Mouse (Mus musculus) ZHBTc4 (cell line): Measurements from ENCODE around the gene Astn1.

Experiments
- DNase-seq: peaks from one replicate; pipeline ENCODE4 v3.0.0-alpha.2; 2011; ENCODE audit warnings: low read depth, low spot score

Astn1 gene

DNA sequence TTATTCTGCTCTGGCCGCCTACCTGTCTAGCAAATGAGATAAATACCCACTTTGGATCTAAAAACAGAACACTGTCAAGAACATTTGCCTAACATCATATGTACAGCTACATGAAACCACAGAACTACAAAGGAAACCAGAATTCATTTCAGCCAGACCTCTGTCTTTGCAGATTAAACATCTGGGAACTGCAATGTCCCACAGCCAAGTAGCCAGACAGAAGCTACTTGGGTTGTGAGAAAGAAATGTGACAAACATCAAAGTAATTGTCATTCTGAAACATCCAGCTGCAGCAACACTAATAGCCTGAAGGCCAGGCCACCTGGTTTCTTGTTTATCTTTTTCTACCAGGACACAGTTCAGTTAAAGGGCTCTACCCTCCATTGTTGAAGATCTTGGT is 245.1 kb downstream of the Astn1 start:
- DNase-seq = no peak

DNA sequence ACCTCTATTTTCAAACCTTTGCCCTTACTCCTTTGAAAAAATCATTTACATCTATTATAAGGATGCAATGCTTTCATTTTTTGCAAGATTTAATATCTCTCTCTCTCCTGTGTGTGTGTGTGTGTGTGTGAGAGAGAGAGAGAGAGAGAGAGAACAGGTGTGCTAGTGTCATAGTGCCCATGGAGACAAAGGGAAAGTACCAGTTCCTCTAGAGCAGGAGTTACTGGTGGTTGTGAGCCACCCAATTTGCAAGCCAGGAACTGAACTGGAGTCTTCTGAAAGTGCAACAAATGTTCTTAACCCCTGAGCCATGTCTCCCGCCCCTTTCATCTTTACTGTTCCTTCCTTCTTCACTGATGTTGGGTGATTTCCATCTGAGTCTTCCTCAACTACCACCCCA is 253.1 kb downstream of the Astn1 start:
- DNase-seq = no peak

DNA sequence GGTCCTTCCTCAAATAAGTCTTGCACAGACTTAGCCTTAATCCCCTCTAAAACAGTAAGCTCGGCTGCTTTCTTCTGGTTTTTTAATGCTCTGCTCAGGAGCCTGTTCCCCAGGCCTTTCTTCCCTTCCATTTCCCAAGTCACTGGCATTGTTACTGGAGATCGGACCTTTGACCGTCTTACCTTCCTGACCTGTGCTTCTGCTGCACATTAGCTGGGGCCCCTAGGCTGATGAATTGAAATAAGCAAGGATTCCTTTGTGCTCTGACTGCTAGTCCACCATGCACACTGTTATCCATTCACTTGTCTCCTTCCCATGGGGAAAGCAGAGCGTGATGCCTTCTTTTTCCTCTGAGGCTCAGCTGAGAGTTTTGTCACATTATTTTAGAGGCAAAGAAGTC is 255.9 kb downstream of the Astn1 start:
- no peak for DNase-seq

DNA sequence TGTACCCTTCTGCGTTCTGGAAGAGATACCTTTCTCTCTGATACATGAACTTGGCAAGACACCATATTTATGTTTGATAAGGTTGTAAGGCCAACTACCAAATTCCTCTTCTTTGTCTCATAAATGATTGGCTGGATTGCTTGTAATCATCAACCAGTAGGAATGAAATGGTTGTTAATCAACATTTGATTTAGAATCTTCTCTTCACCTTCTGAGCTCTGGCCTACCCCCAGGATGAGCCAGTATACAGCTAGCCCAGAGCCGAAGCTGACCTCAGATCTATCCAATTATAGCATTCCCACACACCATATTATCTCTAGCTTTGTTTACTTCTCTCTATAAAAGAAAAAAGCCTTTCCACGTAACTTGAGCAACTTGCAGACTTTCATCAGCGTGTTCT is 270.9 kb downstream of the Astn1 start:
- DNase-seq = no peak

DNA sequence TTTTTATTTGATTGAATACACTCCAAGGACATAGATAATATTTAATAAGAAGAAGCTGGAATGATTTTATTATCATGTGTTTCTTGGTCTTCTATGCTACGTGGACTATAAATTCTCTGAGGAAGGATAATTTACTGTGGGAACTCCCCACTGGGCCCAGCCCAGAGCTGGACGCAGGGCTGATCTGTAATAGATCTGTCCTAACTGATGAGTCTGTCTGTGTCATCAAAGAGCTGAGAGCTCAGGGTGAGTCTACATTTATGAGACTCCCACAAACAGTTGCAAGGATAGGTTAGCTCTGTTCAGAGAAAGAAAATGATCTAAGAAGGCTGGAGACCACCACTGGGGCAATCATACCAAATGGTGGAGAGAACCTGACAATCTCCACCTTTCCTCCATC is 271.4 kb downstream of the Astn1 start:
- no peak for DNase-seq

DNA sequence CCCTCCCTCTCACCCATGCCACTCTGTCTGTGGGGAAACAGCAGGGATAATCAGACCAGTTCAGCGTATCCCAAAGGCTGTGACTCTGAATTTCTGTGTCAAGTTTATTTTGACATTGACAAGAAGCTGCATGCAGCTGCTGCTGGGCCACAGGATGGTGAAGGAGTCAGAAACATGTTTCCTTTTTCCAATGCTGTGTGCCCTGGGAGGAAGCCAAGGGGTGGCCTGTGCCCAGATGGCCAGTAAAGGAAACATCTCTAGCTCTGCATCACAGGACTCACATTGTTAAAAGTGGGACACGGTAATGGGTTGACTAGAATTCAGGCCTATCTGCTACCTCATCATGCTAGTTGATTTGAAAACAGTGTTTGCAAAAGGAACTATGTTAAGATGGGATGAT is 279.2 kb downstream of the Astn1 start:
- DNase-seq = no peak

DNA sequence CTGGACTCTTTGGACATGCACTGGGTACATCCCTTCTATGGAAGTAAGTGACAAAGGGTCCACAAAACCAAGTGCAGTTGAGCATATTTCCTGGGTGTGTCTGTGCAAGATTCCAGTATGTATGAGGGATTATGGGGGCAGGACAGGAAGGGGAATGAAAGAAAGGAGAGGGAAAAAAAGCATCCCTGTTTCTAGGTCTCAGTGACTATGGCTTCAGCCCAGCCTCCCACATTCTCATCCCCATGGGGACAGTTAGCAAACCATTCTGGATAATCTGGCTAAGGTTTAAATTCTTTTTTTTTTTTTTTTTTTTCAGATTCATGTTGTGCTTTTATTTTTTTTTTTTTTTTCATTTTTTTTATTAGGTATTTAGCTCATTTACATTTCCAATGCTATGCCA is 280.2 kb downstream of the Astn1 start:
- DNase-seq = no peak

DNA sequence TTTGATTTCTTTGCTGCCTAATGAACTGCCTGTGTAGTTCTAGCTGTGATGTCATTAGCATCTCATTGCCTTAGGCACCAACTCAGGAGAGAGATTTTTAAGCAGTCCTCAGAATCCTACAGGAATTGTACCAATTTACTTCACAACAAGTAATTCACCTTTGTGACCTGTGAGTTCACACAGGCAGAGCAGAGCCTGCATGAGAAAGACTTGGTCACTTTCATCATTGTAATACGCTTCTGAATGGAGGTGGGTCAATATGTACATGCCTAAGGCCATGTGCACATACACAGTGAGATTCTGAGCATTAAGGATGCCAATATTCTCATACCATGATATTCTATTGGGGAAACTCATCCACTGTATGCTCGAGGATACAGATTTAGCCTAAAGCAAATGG is 290.7 kb downstream of the Astn1 start:
- DNase-seq = no peak

DNA sequence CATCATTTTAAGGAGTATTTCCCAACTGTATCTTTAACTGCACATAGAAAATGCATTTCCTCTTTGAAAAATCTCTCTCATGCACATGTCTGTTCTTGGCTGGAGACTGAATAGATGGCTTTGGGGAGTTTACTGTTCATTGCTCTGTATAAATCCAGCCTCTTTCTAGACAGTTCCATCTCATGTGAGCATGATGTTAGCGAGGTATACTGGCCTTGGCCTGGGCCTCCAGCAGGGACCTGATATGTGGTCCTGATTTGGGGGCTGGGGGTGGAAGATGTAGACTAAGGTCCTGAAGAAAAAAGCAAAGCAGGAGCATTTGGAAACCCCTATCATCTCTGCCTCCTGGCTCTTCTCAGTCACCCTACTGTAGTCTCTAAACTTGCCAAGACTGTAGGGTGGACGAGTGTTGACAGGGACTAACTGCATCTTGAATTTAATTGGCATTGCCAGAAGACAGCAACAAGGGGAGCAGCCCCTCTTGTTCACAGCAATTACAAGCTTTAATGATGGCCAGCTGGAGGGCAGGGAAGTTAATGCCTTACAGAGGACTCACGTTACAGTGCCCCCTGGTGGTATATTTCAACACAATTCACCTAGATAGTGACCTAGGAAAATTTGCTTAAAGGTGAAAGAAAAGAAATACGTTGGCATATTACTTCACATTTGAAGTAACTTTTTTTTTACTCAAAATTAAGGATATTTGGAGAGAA is 291.9 kb downstream of the Astn1 start:
- DNase-seq = peak; percentile 71

DNA sequence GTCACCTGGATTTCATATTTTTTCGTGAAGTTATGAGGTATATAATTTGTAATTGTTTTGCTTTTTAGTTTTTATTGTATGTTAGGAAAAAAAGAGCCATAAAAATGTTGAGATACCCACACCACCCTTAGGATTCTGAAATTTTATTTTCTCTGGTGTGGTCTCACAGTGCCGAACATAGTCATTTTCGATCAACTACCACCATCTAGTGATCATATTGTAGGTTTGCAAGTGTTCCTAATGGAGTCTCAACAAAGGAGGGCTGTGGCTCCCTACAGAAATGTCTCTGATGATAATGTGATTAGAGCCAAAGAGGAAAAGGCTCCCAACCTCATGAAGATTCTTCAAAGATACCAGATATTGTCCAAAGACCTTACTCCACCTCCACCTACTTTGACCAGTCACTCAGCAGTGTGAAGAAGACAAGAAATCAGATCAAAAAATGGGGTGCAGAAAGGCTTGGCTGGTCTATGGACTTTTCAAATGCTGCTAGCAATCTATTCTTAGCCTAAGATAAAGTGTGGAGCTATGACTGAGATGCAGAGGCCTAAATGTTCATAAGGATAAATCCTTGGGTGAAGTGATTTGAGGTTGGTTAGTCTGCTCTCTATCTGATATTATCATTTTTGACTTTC is 292.6 kb downstream of the Astn1 start:
- peak; percentile 44 for DNase-seq

DNA sequence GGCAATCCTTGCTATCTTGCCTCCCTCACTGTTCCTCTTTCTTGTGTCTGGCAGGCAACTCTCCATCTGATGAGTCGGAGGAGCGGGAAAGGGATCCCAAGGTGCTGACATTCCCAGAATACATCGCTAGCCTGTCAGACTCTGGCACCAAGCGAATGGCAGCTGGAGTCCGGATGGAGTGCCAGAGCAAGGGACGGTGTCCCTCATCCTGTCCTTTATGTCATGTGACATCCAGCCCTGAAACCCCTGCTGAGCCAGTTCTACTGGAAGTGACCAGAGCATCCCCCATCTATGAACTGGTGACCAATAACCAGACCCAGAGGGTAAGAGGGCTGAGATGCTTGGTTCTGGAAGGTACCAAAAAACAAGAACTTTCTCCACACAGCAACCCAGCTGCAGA is 294.9 kb downstream of the Astn1 start:
- DNase-seq = no peak

DNA sequence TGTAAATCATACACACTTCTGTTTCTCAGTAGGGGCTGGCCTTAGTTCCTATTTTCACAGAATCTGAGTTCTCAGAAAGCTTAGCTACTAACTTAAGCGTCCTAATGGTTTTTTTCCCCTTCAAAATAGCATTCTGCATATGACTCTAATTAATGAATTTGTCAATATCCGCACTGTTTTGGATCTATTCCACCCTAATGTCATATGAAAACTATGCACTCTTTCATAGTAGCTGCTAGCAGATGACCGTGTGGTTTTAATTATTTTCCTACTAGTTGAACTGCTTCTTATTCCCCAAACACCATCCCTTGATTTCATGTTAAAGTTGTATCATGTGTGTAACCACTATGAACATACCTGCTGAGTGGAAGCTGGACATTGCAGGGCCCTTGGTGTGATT is 303.9 kb downstream of the Astn1 start:
- no peak for DNase-seq

DNA sequence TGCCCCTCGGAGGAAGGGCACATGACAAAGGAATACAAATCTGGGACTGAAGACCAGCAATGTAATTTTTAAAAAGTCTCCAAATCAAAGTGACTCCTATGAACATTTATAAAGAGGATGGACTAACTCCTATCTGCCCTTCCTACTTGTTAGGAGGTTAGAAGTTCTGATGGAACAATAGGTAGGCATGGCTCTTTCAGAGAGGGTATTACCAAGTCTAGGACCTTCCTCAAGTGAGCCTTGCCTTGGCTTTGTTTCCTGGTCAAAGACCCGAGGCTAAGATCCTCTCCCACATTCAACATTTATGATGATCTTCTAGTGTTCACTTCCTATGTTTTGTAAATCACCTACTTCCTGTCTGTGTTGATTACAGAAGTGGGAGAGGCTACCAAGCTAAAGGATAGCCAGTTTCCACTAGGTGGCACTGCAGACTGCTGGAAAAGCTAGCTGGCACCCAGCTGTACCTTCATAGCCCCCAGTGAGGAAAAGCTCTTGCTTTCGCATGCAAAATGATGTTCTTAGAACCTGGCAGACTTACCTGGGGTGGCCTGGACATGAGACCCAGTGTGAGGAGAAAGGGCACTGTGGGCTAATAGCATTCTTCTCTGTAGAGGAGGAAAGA is 308.0 kb downstream of the Astn1 start:
- peak; percentile 71 for DNase-seq

DNA sequence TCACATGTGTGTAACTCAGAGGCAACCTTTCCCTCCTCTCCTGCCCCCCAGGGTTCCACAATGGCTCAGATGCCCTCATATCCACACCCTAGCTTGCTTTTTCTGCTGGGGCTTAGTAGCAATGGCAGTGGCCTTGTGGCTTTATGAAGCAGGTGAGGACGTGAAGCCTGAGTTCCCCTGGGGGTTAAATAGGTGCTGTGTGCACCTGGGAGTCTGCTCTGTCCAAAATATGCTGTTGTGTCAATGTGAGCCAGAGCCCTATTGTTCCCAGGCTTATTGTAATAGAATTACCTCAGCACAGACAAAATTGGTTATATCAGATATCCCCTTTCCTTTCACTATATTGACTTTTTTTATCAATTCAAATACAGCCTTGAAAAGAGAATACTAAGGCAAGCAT is 325.7 kb downstream of the Astn1 start:
- DNase-seq = no peak

DNA sequence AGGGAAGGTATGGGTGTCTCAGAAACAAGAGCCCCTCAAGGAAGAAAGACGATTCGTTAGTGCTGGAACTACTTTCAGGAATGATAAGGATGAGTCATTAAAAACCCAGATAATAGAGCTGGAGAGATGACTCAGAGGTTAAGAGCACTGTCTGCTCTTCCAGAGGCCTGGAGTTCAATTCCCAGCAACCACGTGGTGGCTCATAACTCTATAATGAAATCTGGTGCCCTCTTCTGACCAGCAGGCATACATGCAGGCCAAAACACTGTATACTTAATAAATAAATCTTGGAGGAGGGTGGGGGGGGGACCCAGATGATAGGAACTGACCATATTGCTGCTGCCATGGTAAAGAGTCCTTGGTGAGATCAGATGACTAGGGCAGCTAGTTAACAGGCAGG is 335.4 kb downstream of the Astn1 start:
- DNase-seq = no peak

DNA sequence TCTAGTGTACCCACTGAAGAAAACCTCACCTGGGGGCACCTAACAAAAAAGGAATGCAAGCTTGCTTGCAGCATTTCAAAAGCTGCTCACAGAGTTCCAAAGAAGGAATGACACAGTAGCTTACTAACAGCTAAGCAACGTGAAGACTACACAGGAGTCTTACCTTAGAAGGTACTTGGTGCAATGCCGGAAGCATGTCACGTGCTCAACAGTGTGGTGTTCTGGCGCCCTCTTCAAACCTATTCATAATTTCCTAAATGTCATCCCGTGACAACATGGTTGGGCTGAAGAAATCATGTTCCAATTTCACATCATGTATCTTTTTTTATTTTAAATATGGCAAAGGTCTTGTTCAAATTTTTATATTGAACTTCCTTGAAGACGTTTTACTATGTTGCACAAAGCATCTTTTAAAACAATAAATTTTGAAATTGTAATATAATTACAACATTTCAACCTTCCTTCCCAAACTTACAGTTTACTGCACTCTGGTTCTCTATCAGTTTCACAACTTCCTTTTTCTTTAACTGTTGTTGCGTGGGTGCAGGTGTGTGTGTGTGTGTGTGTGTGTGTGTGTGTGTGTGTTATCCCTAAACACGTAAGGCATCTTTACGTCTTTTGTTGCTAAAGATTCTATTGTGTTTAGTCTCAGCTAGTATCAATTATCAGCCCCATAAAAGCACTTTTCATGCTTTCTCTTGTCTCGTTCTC is 335.9 kb downstream of the Astn1 start:
- no peak for DNase-seq

DNA sequence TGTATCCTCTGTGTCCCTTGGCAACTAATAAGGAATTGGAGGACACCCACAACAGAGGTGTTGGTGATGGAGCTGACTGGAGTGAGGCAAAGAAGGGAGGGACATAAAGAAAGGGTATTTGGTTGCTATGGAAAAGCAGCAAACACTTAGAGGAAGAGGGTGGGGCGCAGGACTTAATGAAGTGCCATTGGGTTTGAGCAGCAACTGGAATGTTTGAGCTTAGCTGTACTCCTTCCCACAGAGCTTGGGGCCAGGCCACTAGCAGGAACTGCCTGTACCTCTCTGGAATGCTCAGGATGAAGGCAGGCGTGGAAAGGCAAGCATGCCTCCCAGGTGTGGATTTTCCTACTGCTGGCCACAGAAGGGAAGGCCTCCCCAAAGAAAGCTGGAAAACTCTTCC is 337.2 kb downstream of the Astn1 start:
- peak; percentile 2 for DNase-seq

DNA sequence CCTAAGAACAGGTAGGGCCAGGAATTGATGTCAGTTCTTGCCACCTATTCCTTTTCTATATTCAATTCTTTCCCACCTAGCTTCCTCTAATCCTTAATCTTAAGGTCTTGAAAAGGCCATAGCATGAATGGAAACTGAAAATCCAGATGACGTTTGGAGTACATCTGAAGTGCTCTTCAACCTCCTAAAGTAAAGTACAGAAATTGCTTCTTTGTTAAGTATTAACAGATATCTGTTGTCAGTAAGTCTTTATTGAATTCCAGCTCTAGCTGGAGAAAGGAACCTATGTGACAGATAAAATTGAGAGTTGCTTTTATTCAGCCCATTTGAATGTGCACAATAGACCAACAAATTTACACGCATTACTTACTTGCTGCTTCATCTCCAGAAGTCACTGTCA is 338.1 kb downstream of the Astn1 start:
- no peak for DNase-seq

DNA sequence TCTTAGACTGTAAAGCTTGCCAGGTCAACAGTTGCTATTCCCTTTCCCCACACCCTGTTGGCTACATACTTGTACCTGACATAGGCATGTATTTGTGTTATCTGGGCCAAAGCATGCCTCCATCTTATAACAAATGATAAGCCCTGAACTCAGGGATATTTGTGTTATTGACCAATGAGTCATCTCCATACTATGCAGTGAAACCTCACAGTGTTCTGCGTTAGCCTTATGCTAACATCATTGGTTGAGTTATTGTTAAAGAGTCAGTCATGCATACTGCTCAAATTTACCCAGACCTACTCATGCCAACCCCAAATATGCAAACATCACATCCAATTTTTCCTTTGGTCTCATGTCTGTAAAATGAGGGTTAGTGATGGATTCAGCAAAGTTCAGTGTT is 339.3 kb downstream of the Astn1 start:
- DNase-seq = no peak

DNA sequence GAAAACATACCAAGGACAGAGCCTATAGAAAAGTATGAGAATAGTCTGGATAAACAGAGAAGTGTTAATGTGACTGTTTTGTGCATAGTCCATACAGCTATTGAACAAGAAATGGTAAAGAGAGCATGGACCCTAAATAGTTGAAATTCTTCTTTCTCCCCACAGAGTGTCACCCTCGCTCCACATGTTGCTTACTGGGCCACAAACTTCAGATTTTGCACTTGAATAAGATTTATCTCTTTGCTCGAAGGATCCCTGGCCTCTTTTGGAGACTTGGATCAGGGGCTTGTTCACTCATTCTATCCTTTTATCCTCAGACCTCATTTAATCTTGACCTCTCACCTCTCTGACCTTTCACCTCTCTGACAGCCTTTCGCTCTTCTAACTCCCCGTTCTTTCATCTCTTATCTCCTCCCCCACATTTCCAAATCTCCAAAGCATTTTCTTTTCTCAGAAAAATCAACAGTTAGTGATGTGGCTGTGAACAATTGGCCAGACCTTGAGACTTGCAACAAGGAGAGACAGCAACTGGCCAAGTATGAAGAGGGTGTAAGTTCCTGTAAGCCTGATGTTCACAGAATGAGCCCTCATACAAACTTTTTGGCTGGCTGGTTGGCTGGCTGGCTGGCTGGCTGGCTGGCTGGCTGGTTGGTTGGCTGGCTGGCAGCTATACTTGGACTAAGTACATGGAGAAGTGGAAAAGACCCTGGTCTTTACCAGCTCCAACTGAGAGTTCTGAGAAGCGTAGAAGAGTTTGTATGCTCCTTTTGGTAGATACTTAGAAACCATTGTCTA is 351.4 kb downstream of the Astn1 start:
- DNase-seq = peak; percentile 3

DNA sequence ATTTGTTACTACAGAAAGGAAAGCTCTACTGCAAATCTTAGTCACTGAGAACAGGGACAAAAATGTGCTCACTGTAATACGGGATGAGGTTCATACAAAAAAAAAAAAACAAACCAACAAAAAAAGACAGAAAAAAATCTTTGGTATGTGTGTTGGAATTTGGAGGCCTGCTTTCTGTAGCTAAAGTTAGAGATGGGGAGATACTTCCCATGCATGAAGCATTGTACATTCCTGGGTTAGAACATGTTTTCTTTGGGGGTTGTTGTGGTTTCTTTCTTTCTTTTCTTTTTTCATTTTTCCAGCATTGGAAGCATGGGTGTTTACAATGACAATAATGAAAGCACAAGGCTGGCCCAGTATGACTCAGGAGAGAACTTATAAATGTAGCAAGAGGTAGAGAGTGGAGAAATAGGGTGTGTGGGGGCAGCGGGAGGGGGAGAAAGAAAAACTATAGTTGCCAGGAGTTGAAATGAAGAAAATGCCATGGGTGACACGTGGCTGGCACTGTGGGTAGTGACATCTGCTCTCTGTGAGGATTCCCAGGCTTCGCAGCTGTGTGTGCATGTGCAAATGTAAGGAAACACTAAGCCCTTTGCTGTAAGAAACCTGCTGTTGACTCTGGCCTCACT is 370.9 kb downstream of the Astn1 start:
- no peak for DNase-seq
